Mouse (Mus musculus) frontal cortex, postnatal 10 days (tissue): Measurements from ENCODE around the gene Mrpl49.

Experiments
- DNase-seq, 2 experiments: peaks; one replicate each; pipeline ENCODE4 v3.0.0; 2022; ENCODE audit warnings: low spot score in 2 of 2, mixed read lengths in 1 of 2

Gene Mrpl49

GRCm38 (mm10) chr19:6057313-6058096, at the start of gene Mrpl49, which contains the start of gene Fau:
Gene Mrpl49 (minus strand): TSS chr19:6057785.
Gene Fau (plus strand): TSS chr19:6057844.
- peak; percentile 98 to 99 for DNase-seq

- no peak for DNase-seq
Measured at GRCm38 (mm10) chr19:6105586-6105985, 48.0 kb upstream of the Mrpl49 start, which contains the start of gene Naaladl1. Gene Naaladl1 (plus strand): TSS chr19:6105782.

GRCm38 (mm10) chr19:6104476-6104875, 46.9 kb upstream of the Mrpl49 start:
- no peak for DNase-seq

GRCm38 (mm10) chr19:6102169-6102853, 44.7 kb upstream of the Mrpl49 start:
- no peak for DNase-seq

- DNase-seq, result no peak
Measured at GRCm38 (mm10) chr19:6101186-6101585, 43.6 kb upstream of the Mrpl49 start.

GRCm38 (mm10) chr19:6097847-6098246, 40.3 kb upstream of the Mrpl49 start:
- DNase-seq, result no peak

GRCm38 (mm10) chr19:6094119-6094518, 36.5 kb upstream of the Mrpl49 start, which contains the start of gene AC131692.1:
Gene AC131692.1 (plus strand): TSS chr19:6094419.
- DNase-seq, result no peak

GRCm38 (mm10) chr19:6088841-6089240, 31.3 kb upstream of the Mrpl49 start:
- DNase-seq, result no peak

GRCm38 (mm10) chr19:6085417-6085879, 27.9 kb upstream of the Mrpl49 start:
- DNase-seq, result peak in 1 of 2 experiments; percentile 48

- DNase-seq, result peak; percentile 96 to 97
Measured at GRCm38 (mm10) chr19:6084478-6085248, 27.1 kb upstream of the Mrpl49 start, which contains the start of the genes Zfpl1 and Cdca5. Gene Zfpl1 (minus strand): TSS chr19:6084956. Gene Cdca5 (plus strand): TSS chr19:6084983.

GRCm38 (mm10) chr19:6082156-6082555, 24.6 kb upstream of the Mrpl49 start, which contains the start of gene Gm28374:
Gene Gm28374 (minus strand): TSS chr19:6082256.
- no peak for DNase-seq

- no peak for DNase-seq
Measured at GRCm38 (mm10) chr19:6079983-6080480, 22.4 kb upstream of the Mrpl49 start, which contains the start of gene Tmem262. Gene Tmem262 (plus strand): TSS chr19:6080033.

- peak; percentile 75 to 82 for DNase-seq
Measured at GRCm38 (mm10) chr19:6076564-6077393, 19.2 kb upstream of the Mrpl49 start, which contains the start of gene Vps51. Gene Vps51 (minus strand): TSS chr19:6077231.

GRCm38 (mm10) chr19:6073889-6074288, 16.3 kb upstream of the Mrpl49 start:
- DNase-seq, result no peak

GRCm38 (mm10) chr19:6071261-6071660, 13.7 kb upstream of the Mrpl49 start:
- no peak for DNase-seq

GRCm38 (mm10) chr19:6070571-6071250, 13.1 kb upstream of the Mrpl49 start:
- DNase-seq, result no peak

- no peak for DNase-seq
Measured at GRCm38 (mm10) chr19:6069851-6070250, 12.3 kb upstream of the Mrpl49 start.

- DNase-seq, result no peak
Measured at GRCm38 (mm10) chr19:6068951-6069350, 11.4 kb upstream of the Mrpl49 start.

- peak; percentile 88 to 90 for DNase-seq
Measured at GRCm38 (mm10) chr19:6067724-6068415, 10.3 kb upstream of the Mrpl49 start, which contains the start of gene Tm7sf2. Gene Tm7sf2 (minus strand): TSS chr19:6068373.
